Mouse (Mus musculus): ENCODE results near the gene Hunk.

The Hunk gene

GRCm38 (mm10) chr16:90505252-90505651, 119.4 kb downstream of the Hunk start:
- no peak for DNase-seq (ENCODE audit: low spot score in 2 of 2)

DNA sequence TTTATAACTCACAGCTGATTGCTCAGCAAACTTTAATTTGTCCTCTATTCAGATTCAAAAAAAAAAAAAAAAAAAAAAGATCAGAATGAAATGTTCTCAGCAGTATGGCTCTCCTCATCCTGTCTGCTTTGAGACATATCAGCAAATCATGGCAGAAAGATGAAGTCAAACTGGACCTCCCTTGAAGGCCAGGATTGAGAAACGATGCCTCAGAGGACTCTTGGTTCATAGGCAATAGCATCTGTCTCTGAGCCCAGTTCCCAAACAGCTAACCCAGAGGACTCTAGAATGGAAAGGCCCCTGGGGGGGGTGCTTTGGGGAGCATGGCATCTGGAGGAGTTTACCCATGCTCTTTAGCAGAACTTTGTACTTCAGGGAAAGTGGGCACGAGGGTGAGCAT, 119.9 kb downstream of the Hunk start:
- no peak for DNase-seq (ENCODE audit: low spot score in 2 of 2)

GRCm38 (mm10) chr16:90511551-90512296, 125.9 kb downstream of the Hunk start:
- no peak for DNase-seq (ENCODE audit: low spot score in 2 of 2)

GRCm38 (mm10) chr16:90517041-90517440, 131.2 kb downstream of the Hunk start:
- DNase-seq (ENCODE audit: low spot score in 2 of 2): no peak

DNA sequence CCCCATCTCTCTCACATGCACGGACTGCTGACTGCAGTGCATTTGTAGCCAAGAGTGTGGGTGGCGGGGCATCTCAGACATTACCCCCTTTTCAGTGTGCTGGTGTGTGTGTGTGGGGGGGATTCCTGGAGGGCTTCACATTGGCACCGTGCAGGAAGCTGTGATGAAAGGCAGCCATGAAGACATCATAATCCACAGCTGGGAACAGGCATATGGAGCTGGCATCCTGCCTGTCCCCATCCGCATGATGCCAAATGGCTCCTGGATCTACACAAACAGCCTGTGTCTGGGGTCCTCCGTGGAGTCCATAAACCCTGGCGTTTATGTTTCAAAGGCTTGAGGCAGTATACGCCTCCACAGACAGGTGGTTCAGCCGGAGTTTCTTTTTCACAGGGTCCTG, 132.4 kb downstream of the Hunk start:
- no peak for DNase-seq (ENCODE audit: low spot score in 2 of 2)

DNA sequence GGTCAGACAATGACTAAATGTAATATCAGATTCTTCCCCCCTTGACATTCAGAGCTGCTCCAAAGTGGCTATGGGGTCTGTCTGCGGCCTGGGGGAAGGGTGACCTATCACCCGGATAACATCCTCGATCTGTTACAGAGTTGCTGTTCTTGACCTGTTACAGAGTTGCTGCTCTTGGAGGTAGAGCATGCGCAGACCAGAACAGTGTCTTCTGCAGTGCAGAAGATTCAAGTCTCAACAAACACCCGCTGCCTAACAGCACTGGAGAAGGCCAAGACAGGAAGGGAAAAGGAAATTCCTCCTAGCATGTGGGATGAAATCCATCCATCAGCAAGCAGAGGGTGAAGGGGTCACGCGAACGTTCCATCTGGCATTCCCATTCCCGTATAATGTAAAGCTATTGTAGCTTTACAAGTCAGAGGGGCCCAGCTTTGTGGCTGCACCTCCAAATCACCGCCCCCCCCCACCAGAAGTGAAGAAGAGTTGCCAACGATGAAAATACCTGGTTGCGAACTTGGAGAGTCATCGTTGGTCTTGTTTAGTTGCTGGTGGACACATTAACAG, 133.0 kb downstream of the Hunk start:
- no peak for DNase-seq (ENCODE audit: low spot score in 2 of 2)

DNA sequence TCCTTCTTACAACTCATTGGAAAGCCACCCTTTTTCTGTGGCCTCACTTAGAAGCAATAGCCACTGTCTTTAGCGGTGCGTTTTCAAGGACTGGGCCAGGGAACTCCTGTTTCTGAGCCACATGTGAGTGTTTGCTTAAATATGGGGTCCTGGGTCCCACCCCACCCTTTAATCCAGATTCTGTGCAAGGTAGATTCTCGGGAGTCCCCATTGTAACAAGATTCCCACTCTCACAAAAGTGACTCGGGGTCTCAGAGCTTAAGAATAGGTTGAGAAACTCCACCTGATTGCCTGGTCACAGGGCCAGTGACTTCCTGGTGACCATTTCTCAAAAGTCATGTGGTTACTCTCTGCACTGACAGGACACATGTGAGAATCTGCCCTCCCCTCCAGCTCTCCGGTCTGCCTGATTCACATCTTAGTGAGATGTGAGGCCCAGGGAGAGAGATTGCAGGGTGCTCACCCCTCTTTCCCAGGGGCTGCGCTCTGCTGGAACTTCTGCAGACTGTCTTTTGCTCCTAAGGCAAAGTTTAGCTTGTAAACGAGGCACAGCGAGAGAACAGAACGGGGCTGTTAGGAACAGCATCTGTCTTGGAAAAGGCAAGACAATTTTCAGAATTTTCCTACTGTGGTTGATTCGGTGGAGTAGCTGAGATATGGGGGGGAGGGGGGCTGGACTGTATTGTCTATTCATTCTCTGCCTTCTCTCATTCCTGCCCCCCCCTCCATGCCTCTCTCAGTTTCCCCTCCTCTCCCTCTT, 135.6 kb downstream of the Hunk start:
- DNase-seq (ENCODE audit: low spot score in 2 of 2): no peak

- DNase-seq (ENCODE audit: low spot score in 2 of 2): no peak
These were observed 136.1 kb downstream of the Hunk start for GRCm38 (mm10) chr16:90521951-90522255.

GRCm38 (mm10) chr16:90522575-90522974, 136.8 kb downstream of the Hunk start:
- no peak for DNase-seq (ENCODE audit: low spot score in 2 of 2)

GRCm38 (mm10) chr16:90523373-90523772, 137.6 kb downstream of the Hunk start:
- DNase-seq (ENCODE audit: low spot score in 2 of 2): no peak

GRCm38 (mm10) chr16:90523894-90524293, 138.1 kb downstream of the Hunk start:
- DNase-seq (ENCODE audit: low spot score in 2 of 2): no peak

DNA sequence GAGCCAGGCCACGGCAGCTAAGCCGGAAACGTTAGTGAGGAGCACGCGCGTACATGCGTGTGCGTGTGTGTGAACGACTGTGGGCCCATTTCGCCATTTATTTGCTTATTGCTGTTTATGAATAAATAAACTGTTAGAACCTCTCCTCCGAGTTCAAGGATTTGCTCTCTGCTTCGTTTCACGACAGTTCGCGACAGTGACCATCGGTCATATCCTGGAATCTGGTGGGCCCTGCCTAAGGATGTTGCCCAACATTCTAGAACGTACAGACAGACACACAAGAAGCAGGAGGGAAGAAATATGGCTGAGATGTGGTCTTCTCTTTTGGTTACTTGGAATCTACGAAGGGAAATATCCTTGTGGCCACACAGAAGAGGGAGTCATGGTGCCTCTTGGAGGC, 138.6 kb downstream of the Hunk start:
- DNase-seq (ENCODE audit: low spot score in 2 of 2): no peak

DNA sequence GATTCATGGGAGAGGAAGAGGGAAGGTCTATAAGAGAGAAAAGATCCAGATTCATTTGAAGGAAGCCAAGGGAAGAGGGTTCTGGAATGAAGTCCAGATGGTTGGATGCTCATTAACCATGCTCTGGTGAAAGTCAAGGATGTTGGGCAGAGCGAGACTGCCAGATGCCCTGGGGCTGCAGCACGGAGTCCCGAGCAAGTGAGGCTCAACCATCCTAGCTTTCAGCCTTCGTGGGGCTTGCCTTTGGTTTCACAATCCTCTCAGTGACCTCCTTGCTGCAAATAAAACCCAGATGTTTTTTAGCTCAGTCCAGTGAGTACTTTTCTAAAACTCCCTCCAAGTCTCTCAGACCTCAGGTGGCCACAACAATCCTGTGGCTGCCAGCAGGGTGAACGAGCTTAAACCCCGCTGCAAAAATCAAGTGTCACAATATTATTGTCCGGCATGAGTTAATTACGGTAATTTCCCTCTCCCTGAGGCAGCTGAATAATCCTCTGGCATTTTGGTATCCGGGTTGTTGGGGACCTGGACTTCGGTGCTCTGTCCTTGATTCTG, 147.4 kb downstream of the Hunk start:
- no peak for DNase-seq (ENCODE audit: low spot score in 2 of 2)

- DNase-seq (ENCODE audit: low spot score in 2 of 2): no peak
These were observed 148.8 kb downstream of the Hunk start for GRCm38 (mm10) chr16:90534591-90534990.

DNA sequence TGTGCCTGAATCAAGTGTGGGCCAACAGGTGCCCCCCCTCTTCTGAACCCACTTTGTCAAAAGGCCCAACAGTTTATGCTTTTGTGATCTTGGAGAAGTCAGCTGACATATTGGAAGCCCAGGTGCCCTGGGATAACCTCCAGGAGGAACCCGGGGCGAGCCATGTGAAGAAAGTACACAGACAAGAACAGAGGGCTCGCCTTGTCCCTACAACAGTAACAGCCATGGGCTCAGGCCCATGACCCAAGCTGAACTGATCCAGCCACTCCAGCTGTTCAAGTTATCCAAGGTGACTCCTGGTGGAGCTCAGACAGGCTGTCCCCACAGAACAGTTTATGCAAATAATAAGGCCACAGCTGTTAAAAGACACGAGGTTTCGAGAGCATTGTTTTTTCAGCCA, 153.1 kb downstream of the Hunk start:
- no peak for DNase-seq (ENCODE audit: low spot score in 2 of 2)

GRCm38 (mm10) chr16:90541191-90541590, 155.4 kb downstream of the Hunk start:
- DNase-seq (ENCODE audit: low spot score in 2 of 2): no peak

DNA sequence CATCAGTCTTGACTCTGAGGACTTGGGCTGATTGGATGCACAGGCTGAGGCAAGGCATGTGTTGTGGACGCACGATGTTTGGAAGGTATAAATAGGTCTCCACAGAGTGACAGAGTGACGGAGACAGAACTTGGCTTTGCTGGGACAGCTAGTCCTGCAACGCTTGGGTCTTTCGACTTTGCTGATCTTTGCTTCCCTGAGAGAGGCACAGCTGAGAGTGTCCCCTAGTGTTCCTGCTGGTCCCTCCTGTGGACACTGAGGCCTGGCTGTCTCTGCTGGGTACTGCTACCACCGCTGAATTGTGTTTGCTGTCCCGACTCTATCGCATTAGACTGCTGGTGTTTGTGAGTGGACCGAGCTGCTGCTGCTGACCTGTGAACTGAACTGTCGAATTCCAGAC, 156.6 kb downstream of the Hunk start:
- no peak for DNase-seq (ENCODE audit: low spot score in 2 of 2)

- DNase-seq (ENCODE audit: low spot score in 2 of 2): no peak
These were observed 158.4 kb downstream of the Hunk start for GRCm38 (mm10) chr16:90544175-90544574.

GRCm38 (mm10) chr16:90545509-90545908, 159.7 kb downstream of the Hunk start:
- DNase-seq (ENCODE audit: low spot score in 2 of 2): no peak

- no peak for DNase-seq (ENCODE audit: low spot score in 2 of 2)
These were observed 160.8 kb downstream of the Hunk start for GRCm38 (mm10) chr16:90546591-90546990.

DNA sequence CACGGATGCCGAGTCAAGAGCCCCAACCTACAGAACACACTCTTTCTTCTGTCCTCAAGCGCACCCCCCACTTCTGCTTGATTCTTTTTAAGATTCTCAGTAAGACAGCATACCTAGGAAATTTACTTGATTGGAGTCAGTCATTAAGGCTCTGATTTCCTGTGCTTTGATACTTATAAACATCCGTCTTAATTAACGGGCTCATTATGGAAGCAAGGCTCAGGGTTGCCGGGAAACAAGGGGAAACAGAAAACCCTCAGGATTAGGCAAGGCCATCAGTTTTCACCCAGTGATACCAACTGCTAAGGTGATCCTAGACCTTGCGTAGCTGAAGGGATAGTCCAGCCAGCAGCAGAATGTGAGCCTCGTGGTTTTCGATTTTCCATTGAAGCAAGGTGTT, 162.2 kb downstream of the Hunk start:
- no peak for DNase-seq (ENCODE audit: low spot score in 2 of 2)

Data from spleen, postnatal 14 days (tissue).